Mouse (Mus musculus) erythroblast, embryonic 14.5 days (primary cell): ENCODE data around the gene Pkn1. TPM values are rescaled to one million over a fixed set of nuclear protein-coding genes. Genes with fewer than 3 reads are reported as not detected.

Experiments
- H3K27me3 ChIP-seq: 2 replicates; pipeline ENCODE4 v1.6.1; 2012; ENCODE audit warnings: inconsistent platforms; ENCODE audit not compliant: control insufficient read depth
- H3K36me3 ChIP-seq: 2 replicates; pipeline ENCODE4 v1.6.1; 2012; ENCODE audit warnings: mild to moderate bottlenecking, inconsistent platforms; ENCODE audit not compliant: control insufficient read depth
- H3K4me1 ChIP-seq: 2 replicates; pipeline ENCODE4 v1.6.1; 2012; ENCODE audit warnings: inconsistent platforms; ENCODE audit not compliant: control insufficient read depth
- H3K4me3 ChIP-seq: replicated peaks from 2 replicates; pipeline ENCODE3; 2012; ENCODE audit warnings: moderate library complexity, mild to moderate bottlenecking, inconsistent platforms
- H3K9me3 ChIP-seq: 2 replicates; pipeline ENCODE4 v1.6.1; 2012; ENCODE audit warnings: low read length, inconsistent platforms, mixed read lengths; ENCODE audit not compliant: control insufficient read depth
- GATA1 ChIP-seq: IDR thresholded peaks from 2 replicates; pipeline ENCODE4 v1.6.1; 2012; ENCODE audit warnings: low read length, inconsistent platforms, mixed read lengths
- TAL1 ChIP-seq: IDR thresholded peaks from 3 replicates; pipeline ENCODE4 v1.6.1; 2012; ENCODE audit warnings: low read length, inconsistent platforms, mixed read lengths
- polyA plus RNA-seq: library from polyadenylated mRNA; stranded (reverse); fragments of >175 nt; gene quantifications from 2 replicates; pipeline ENCODE4 v1.2.3, GENCODE M21; 2012

The Pkn1 gene
- polyA plus RNA-seq, 1 experiment, result 1.2 TPM

DNA sequence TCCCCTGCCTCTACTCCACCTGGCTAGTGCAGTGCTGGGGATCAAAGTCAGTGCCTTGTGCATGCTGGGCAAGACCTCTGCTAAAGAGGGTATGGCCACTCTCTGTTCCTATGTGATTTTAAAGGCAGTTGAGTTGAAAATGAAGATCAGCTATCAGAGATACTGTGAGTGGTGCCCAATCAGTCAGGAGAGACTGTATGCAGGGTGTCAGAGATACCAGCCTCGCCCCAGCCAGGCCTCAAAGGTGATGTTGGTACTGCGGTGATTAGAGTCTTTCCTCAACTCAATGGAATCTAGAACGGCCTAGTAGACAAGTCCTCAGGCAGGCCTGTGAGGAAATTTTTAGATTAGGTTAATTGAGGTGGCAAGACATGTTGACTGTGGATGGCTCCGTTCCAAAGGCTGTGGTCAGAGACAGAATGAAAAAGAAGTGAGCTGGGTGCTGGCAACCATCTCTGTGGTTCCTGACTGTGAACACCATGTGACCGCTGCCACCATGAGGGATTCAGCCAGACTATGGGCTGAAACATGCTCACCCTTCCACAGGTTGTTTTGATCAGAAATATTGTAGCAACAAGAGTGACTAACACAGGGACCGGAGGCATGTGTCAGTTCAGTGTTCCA lies 73.2 kb downstream of the Pkn1 start:
- no peaks in the 10 kb centered on the region for H3K27me3 ChIP-seq

DNA sequence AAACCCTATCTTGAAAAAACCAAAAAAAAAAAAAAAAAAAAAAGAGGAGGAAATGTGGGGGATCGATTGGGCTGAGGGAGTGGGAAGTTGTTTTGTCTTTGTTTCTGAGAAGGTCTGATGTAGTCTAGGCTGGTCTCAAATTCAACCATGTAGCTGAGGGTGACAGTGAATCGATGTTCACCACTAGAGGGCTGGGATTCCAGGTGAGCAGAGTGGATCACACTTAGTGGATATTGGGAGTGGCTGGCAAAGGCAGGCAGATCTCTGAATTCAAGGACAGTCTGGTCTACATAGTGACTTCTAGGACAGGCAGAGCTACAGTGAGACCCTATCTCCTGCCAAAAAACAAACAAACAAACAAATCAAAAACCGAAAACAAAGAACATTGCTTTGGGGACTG lies 74.2 kb downstream of the Pkn1 start:
- Histone ChIP-seq H3K4me3 (no peak overlapping the region), H3K9me3 (no peaks in the 10 kb centered on the region), H3K27me3 (no peaks in the 10 kb centered on the region), H3K4me1 (peaks cover 55% of the 10 kb centered on the region), H3K36me3 (no peaks in the 10 kb centered on the region)
- TF ChIP-seq TAL1, result no peak
- no peak for TF ChIP-seq GATA1

More for the DNA sequence above, 73.2 kb downstream of the Pkn1 start:
- Histone ChIP-seq H3K4me3 (no peak overlapping the region), H3K36me3 (no peaks in the 10 kb centered on the region), H3K4me1 (peaks cover 51% of the 10 kb centered on the region), H3K9me3 (no peaks in the 10 kb centered on the region)
- no peak for TF ChIP-seq GATA1
- peak; percentile 21; the same call in 1 of the 3 replicates for TF ChIP-seq TAL1

DNA sequence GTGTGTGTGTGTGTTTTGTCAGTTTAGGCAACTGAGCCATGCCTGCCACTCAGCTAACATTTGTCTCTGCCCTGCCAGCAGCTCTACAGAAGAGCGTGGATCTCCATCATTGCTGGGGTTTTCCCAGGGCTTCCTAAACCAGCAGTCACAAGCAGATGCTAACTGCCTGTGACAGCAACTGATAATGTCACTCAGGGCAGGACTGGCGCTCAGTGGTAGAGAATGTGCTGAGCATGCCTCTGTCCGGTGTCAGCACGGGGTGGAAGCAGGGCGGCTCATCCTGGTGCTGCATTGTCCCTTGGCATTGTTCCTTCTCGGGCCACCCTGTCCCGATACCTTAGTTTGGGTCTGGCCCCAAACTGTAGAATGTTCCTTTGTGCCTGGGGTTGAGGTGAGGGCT lies 75.4 kb downstream of the Pkn1 start:
- Histone ChIP-seq H3K36me3 (no peaks in the 10 kb centered on the region), H3K4me3 (peak overlapping the region; percentile 67), H3K4me1 (peaks cover 51% of the 10 kb centered on the region), H3K27me3 (no peaks in the 10 kb centered on the region), H3K9me3 (no peaks in the 10 kb centered on the region)
- peak; percentile 43; the same call in 1 of the 2 replicates for TF ChIP-seq GATA1
- TF ChIP-seq TAL1, result no peak

DNA sequence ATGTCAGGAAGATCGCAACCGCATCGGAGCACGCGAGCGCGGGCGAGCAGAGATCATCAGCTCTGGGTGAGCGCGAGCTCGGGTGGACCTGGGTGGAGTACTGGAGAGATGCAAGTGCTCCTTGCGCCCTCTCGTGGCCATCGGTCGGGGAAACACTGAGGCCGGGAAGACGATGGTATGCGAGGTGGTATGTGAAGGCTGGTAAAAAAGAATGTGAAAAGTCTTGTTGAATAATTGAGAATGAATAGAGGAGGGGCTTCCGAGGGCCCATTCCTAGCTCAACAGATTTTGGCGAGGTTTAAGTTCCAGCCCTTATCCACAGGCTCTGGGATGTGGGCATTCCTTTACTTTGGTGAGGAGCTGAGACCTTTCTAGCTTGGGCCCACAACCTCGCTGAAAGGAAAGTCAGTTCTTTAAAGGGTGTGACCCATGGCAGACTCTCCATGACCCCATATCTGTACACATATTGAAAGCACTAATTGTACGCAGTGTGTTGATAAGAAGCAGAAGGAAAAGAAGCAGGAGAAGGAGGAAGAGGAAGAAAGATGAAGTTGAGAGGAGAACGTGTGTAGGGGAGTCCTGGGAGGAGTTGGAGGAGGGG lies 76.5 kb downstream of the Pkn1 start:
- H3K27me3 ChIP-seq, result no peaks in the 10 kb centered on the region
- peak overlapping the region; percentile 67 for H3K4me3 ChIP-seq
- H3K36me3 ChIP-seq, result no peaks in the 10 kb centered on the region
- no peaks in the 10 kb centered on the region for H3K9me3 ChIP-seq
- peak; percentile 44; the same call in 2 of the 3 replicates for TF ChIP-seq TAL1
- no peak for TF ChIP-seq GATA1
- peaks cover 51% of the 10 kb centered on the region for H3K4me1 ChIP-seq

DNA sequence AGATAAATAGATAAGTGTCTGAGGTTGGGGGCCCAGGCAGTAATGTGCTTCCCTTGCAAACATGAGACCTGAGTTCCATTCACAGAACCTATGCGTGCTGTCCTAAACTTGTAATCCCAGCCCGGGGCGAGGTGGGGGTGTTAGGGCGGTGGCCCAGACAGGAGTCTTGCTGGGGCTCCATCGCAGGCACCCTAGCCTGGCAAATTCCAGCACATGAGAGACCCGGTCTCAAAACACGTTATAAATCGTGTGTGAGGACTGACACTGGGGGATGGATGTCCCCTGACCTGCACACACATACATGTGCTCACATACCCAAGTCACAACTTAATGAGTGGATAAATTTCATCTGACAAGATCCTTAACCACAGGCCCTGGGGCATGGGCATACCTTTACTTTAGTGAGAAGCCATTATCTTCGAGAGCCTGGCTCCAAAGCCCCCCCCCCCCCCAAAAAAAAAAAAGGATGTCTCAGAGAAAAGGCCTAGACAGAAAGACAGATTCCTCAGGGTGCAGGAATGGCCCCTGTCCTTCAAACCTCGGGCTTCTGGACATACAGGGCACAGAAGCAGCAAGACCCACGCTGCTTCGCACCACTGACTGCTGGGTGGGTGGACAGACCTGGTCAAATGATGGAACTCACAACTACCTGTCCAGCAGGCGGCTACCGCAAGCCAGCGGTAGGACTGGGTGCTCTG lies 77.1 kb downstream of the Pkn1 start:
- Histone ChIP-seq H3K27me3 (no peaks in the 10 kb centered on the region), H3K4me1 (peaks cover 46% of the 10 kb centered on the region), H3K4me3 (peak overlapping the region; percentile 67), H3K9me3 (no peaks in the 10 kb centered on the region), H3K36me3 (no peaks in the 10 kb centered on the region)
- TF ChIP-seq TAL1 (no peak), GATA1 (no peak)

DNA sequence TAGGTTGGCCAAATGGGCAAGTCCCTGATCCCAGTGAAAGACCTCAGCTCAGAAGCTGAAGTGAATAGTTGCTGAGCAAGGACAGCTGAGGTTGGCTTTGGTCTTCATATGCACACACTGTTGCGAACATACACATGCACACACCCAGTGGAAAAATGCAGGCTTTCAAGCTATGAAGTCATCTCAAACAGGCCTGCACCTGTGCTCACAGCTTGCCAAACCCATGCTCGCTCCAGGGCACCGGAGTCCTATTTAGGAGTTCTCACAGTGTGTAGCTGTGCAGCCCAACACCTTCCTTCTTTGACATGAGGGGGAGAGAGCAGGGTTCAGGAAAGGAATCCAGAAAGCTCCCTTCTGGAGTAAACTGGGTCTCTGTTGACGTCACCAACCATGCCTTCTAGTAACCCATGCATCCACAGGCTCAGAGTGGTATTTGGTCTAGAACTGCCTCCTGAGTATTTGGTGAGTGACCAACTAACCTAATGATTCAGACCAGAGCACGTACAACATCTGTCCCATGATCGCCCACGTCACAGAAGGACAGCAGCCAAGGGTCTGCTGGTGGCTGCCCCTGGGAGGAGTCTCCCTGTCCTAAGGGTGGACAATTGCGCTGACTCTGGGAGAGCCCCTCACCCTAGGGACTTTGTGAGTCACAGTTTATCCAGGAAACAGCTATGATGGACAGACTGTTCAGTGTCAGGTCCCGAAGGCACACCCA lies 79.3 kb downstream of the Pkn1 start:
- no peaks in the 10 kb centered on the region for H3K9me3 ChIP-seq
- no peak for TF ChIP-seq TAL1
- TF ChIP-seq GATA1, result no peak
- H3K36me3 ChIP-seq, result peaks cover 17% of the 10 kb centered on the region

DNA sequence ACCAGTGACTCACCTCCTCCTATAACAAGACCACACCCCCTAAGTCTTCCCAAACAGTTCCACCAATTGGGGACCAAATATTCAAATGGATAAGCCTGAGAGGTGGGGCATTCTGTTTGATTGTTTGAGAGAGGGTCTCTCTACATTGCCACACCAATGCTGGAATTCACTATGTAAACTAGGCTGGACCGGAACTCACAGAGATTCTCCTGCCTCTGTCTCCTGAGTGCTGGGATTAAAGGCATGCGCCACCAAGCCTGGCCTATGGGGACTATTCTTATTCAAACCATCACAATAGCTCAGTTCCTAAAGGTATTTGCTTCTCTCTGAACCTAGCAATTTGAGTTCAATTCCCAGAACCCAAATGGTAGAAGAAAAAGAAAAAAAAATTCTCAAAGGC lies 80.4 kb downstream of the Pkn1 start:
- TF ChIP-seq TAL1 (no peak), GATA1 (no peak)
- Histone ChIP-seq H3K4me1 (peaks cover 26% of the 10 kb centered on the region), H3K27me3 (no peaks in the 10 kb centered on the region)

More for the DNA sequence above, 79.3 kb downstream of the Pkn1 start:
- Histone ChIP-seq H3K4me3 (no peak overlapping the region), H3K27me3 (no peaks in the 10 kb centered on the region), H3K4me1 (peaks cover 35% of the 10 kb centered on the region)

DNA sequence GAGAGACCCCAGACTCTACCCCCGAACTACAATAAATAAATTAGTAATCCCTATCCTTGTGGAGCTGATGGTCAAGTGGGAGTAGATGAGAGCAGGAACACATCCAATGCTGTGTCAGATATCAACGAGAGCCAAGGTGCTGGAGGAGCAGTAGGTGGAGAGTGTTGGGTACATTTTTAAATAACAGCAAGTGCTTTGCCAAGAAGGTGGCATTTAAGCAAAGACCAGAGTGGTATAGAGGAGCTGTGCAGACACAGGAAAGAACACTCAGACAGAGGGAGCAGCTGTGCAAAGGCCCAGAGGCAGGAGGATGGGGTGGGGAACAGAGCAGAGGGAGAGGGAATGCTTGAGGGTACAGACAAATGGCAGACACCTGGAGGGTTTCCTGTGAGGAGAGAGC lies 81.9 kb downstream of the Pkn1 start:
- Histone ChIP-seq H3K36me3 (peaks cover 41% of the 10 kb centered on the region), H3K27me3 (no peaks in the 10 kb centered on the region), H3K4me1 (peaks cover 18% of the 10 kb centered on the region), H3K9me3 (no peaks in the 10 kb centered on the region), H3K4me3 (no peak overlapping the region)
- TF ChIP-seq TAL1 (no peak), GATA1 (no peak)

More for the DNA sequence above, 80.4 kb downstream of the Pkn1 start:
- Histone ChIP-seq H3K4me3 (no peak overlapping the region), H3K36me3 (peaks cover 26% of the 10 kb centered on the region), H3K9me3 (no peaks in the 10 kb centered on the region)

DNA sequence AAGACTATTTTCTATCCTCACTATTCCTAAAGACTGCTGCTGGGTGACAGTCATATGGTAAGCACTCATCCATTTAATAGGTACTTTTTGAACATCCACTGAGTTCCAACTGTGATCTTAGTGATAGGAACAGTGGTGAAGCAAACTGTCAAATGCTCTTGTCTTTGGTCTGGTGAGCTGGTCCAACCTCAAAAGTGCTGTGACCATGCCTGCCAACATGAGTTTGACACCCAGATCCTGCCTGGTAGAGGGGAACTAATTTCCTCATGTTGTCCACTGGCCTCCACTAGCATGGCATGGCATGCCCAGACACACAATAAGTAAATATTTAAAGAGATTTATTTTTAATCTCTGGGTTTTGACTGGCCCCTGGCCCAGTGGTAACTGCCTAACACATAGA lies 82.4 kb downstream of the Pkn1 start:
- Histone ChIP-seq H3K4me1 (peaks cover 18% of the 10 kb centered on the region), H3K4me3 (no peak overlapping the region), H3K27me3 (no peaks in the 10 kb centered on the region), H3K9me3 (no peaks in the 10 kb centered on the region), H3K36me3 (peaks cover 46% of the 10 kb centered on the region)
- TF ChIP-seq TAL1 (no peak), GATA1 (no peak)

Other genes starting within 250 kb of the Pkn1 start
- gene Scoc, start 240.8 kb downstream of the Pkn1 start, polyA plus RNA-seq, result 0.48 and 0.70 TPM in 2 replicates
- gene Olfr370, start 163.4 kb downstream of the Pkn1 start, polyA plus RNA-seq, result not detected in 2 replicates
- gene Ndufb7, start 132.5 kb downstream of the Pkn1 start, polyA plus RNA-seq, result 76.6 and 87.5 TPM in 2 replicates
- gene Tecr, start 91.2 kb downstream of the Pkn1 start, polyA plus RNA-seq, result 33.6 and 58.0 TPM in 2 replicates
- 20.5 and 20.7 TPM in 2 replicates for gene Dnajb1, start 91.0 kb downstream of the Pkn1 start, polyA plus RNA-seq
- 7.9 and 10.0 TPM in 2 replicates for gene Gipc1, start 46.5 kb downstream of the Pkn1 start, polyA plus RNA-seq
- gene Ptger1, start 32.5 kb downstream of the Pkn1 start, polyA plus RNA-seq, result 0.01 and 0.02 TPM in 2 replicates
- gene Ddx39, start 16.0 kb upstream of the Pkn1 start, polyA plus RNA-seq, result 3.0 and 5.3 TPM in 2 replicates
- gene Adgre5, start 42.1 kb upstream of the Pkn1 start, polyA plus RNA-seq, result 0.17 and 0.35 TPM in 2 replicates
- 0.04 and 0.08 TPM in 2 replicates for gene Adgrl1, start 200.9 kb upstream of the Pkn1 start, polyA plus RNA-seq